Mouse (Mus musculus): Measurements from ENCODE around the gene Olfr222. TPM values are rescaled to one million over a fixed set of nuclear protein-coding genes. Genes with fewer than 3 reads are reported as not detected.

Gene Olfr222
- polyA plus RNA-seq, 1 experiment from 2014 or later = not detected

DNA sequence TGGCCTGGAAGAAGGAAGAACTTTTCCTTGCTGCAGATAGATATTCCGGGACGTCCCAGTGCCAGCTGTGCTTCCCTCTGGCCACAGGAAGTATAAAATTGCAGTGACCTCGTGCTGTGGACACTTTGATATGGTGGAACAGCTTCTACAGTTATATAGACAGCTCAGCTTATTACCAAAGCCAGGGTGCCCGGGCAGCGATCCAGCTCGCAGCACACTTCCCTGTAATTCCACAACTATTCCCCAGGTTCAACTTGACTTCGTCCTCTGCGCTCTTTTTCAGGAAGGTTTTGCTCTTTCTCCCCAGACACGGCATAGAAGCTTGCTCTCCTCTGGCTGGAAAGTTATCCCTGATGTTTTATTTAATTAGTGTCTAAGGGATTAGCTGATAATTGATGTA, 309 bp downstream of the Olfr222 start:
- no peak overlapping the region for H3K4me3 ChIP-seq
- H3K27me3 ChIP-seq (ENCODE audit: poor library complexity, severe bottlenecking) = peaks cover 6% of the 10 kb centered on the region; the same call in 1 of the 2 replicates
- no peak overlapping the region for H3K27ac ChIP-seq
- no peaks in the 10 kb centered on the region for H3K4me1 ChIP-seq
- no peak for DNase-seq (ENCODE audit: extremely low spot score, low spot score)
- no peaks in the 10 kb centered on the region for H3K36me3 ChIP-seq (replicated peaks)
- WGBS = 66% methylated on average over 9 of the region's 9 CpGs
- H3K9me3 ChIP-seq = no peaks in the 10 kb centered on the region

DNA sequence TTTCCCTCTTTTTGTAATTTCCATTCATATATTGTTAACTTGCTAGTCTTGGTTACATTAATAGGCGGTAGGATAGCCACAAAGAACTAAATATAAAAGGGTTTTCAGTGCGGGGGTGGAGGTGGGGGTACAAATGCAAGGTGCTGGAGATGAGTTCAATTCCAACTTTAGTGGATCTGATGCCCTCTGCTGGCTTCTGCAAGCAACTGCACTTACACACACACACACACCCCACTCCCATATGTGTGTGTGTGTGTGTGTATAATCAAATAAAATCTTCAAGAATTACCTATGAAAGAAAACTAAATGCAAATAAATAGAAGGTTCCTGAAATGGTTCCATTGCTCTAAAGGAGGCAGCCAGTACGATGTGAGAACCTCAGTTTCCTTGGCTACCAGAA, 6.7 kb downstream of the Olfr222 start:
- Histone ChIP-seq H3K4me1 (no peaks in the 10 kb centered on the region), H3K27ac (no peak overlapping the region), H3K9me3 (no peaks in the 10 kb centered on the region), H3K27me3 (ENCODE audit: poor library complexity, severe bottlenecking) (peaks cover 6% of the 10 kb centered on the region; the same call in 1 of the 2 replicates), H3K4me3 (no peak overlapping the region), H3K36me3 (replicated peaks) (no peaks in the 10 kb centered on the region)
- no peak for DNase-seq (ENCODE audit: extremely low spot score, low spot score)
- 66% methylated on average over 3 of the region's 3 CpGs for WGBS

DNA sequence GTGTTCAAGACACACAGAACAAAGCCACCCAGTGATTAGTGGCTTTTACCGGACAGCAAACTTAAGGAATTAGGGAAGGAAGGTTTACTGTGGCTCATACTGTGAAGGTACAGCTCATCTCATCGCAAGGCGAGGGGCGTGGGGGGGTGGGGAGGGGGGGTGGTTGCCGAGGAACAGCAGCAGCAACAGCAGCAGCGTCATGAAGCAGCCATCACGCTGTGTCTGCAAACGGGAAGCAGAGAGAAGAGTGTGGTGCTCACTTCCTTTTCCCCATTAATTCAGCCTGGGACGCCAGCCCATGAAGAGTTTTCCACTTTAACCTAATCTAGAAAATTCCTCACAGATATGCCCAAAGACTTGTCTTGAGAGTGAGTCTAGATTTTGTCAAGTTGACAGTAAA, 13.2 kb downstream of the Olfr222 start:
- Histone ChIP-seq H3K9me3 (no peaks in the 10 kb centered on the region), H3K4me3 (no peak overlapping the region), H3K27me3 (ENCODE audit: poor library complexity, severe bottlenecking) (no peaks in the 10 kb centered on the region), H3K4me1 (no peaks in the 10 kb centered on the region), H3K36me3 (replicated peaks) (no peaks in the 10 kb centered on the region), H3K27ac (no peak overlapping the region)
- no peak for DNase-seq (ENCODE audit: extremely low spot score, low spot score)
- 82% methylated on average over 9 of the region's 9 CpGs for WGBS

DNA sequence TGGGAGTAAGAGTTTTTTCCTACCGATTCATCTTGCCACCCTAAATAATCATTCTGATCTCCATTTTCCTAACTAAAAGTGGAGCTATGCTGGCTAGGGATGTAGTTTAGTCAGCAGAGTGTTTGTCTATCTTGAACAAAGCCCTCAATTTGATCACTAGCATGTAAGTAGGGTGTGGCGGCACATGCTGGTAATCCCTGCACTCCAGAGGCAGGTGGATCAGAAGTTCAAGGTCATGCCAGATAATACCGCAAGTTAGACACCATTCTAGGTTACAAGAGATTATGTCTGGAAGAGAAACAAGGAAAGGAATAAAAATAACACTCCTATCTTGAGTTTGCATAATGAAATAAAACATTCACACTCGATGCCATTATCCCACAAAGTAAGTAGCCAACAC, 13.7 kb downstream of the Olfr222 start:
- Histone ChIP-seq H3K27me3 (ENCODE audit: poor library complexity, severe bottlenecking) (no peaks in the 10 kb centered on the region), H3K9me3 (no peaks in the 10 kb centered on the region), H3K4me1 (no peaks in the 10 kb centered on the region), H3K27ac (no peak overlapping the region), H3K4me3 (no peak overlapping the region), H3K36me3 (replicated peaks) (no peaks in the 10 kb centered on the region)
- WGBS = 91% methylated on average over 4 of the region's 4 CpGs
- no peak for DNase-seq (ENCODE audit: extremely low spot score, low spot score)

DNA sequence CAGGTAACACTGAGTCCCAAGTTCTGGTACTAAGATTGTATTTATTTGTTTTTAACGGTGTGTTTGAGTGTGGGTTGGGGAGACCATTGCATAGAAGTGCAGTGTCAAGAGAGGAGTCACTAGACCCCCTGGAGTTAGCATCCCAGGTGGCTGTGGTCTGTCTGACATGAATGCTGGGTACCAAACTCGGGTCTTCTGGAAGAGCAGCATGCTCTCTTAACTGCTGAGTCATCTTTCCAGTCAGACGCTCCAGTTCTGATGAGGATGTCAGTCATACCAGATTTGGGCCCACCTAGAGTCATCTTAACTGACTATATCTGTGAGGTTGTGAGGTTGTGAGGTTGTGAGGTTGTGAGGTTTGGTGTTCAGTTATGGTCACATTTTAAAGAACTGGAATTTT, 15.1 kb downstream of the Olfr222 start:
- WGBS = 72% methylated on average over 3 of the region's 3 CpGs
- no peak overlapping the region for H3K27ac ChIP-seq
- H3K27me3 ChIP-seq (ENCODE audit: poor library complexity, severe bottlenecking) = no peaks in the 10 kb centered on the region
- H3K4me3 ChIP-seq = no peak overlapping the region
- DNase-seq (ENCODE audit: extremely low spot score, low spot score) = no peak
- H3K4me1 ChIP-seq = no peaks in the 10 kb centered on the region
- no peaks in the 10 kb centered on the region for H3K9me3 ChIP-seq
- H3K36me3 ChIP-seq (replicated peaks) = no peaks in the 10 kb centered on the region

DNA sequence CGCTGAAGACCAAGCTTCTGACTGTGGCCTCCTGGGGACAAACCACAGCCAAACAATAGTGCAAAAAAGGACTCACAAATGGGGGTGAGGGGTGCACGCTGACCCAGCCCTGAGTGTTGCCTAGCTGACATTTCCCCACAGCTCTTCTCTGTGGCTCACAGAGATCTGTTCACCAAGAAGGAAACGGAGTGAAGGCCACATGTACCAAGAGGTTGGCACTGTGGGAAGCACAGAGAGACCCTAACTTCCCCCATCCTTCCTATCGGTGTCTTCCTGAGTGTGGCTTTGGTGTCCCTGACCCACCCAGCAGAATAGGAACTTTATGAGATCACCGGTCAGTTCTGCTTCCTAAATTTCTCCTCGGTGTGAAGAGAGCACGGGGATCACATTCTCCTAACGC, 21.5 kb downstream of the Olfr222 start:
- Histone ChIP-seq H3K9me3 (no peaks in the 10 kb centered on the region), H3K4me1 (no peaks in the 10 kb centered on the region), H3K27me3 (ENCODE audit: poor library complexity, severe bottlenecking) (no peaks in the 10 kb centered on the region), H3K36me3 (replicated peaks) (no peaks in the 10 kb centered on the region), H3K4me3 (no peak overlapping the region), H3K27ac (no peak overlapping the region)
- DNase-seq (ENCODE audit: extremely low spot score, low spot score) = no peak
- WGBS = 81% methylated on average over 8 of the region's 8 CpGs

DNA sequence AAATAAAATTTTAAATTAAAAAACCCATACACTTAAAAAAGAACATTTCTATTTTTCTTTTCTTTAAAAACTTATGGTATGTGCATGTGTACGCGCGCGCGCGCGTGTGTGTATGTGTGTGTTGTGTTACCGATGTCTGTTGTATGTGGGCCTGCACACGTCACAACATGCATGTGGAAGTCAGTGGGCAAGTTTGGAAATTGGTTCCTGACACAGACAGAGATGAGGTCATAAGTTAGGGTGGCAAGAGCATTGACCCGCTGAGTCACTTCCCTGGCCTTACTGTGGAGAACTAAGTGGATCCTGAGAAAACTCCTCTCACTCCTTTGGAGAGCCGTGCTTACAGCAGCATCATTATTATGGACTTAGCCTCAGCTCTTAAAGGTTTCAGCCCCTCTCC, 21.9 kb downstream of the Olfr222 start:
- no peak overlapping the region for H3K27ac ChIP-seq
- no peak for DNase-seq (ENCODE audit: extremely low spot score, low spot score)
- H3K4me1 ChIP-seq = no peaks in the 10 kb centered on the region
- no peaks in the 10 kb centered on the region for H3K36me3 ChIP-seq (replicated peaks)
- no peaks in the 10 kb centered on the region for H3K27me3 ChIP-seq (ENCODE audit: poor library complexity, severe bottlenecking)
- WGBS = 94% methylated on average over 11 of the region's 11 CpGs
- no peak overlapping the region for H3K4me3 ChIP-seq
- H3K9me3 ChIP-seq = no peaks in the 10 kb centered on the region

DNA sequence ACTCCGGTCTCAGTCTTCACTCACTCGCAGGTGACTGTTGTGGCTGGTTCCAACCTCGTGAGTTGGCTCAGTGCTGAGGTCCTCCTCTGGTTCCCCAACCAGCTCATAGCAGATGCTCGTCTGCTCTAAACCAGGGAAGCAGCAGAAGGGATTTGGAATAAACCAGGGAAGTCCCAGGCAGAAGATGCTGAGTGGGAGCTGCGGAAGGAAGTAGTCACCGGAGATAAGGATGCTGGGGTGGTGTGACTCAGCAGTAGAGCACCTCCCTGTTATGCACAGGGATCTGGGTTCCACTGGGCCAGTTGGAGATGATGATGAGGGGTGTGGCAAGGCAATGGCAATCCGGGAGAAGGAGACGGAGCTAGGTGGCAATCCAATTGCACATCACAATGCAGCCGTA, 32.0 kb downstream of the Olfr222 start:
- H3K27ac ChIP-seq = no peak overlapping the region
- WGBS = 88% methylated on average over 9 of the region's 9 CpGs
- H3K9me3 ChIP-seq = no peaks in the 10 kb centered on the region
- H3K36me3 ChIP-seq (replicated peaks) = no peaks in the 10 kb centered on the region
- peaks cover 4% of the 10 kb centered on the region for H3K4me1 ChIP-seq
- no peak overlapping the region for H3K4me3 ChIP-seq
- H3K27me3 ChIP-seq (ENCODE audit: poor library complexity, severe bottlenecking) = no peaks in the 10 kb centered on the region
- DNase-seq (ENCODE audit: extremely low spot score, low spot score) = no peak

DNA sequence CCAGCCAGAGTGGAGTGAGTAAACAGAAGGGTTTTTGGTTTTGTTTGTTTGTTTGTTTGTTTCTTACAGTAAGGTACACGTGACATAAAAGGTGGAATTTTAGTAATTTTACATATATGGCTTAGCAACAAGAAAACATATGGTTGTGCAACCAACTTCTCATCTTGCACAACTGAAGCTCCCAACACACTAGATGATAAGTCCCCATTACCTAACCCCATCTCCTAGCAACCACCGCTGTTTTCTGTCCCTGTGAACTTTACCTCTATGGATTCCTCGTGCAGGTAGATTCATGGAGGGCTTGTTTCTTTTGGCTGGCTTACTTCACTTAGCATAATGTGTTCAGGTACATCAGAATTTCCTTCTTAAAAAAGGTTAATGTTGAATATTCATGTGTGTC, 32.7 kb downstream of the Olfr222 start:
- no peak overlapping the region for H3K27ac ChIP-seq
- 86% methylated on average over 3 of the region's 3 CpGs for WGBS
- H3K4me3 ChIP-seq = no peak overlapping the region
- H3K27me3 ChIP-seq (ENCODE audit: poor library complexity, severe bottlenecking) = no peaks in the 10 kb centered on the region
- no peaks in the 10 kb centered on the region for H3K9me3 ChIP-seq
- no peak for DNase-seq (ENCODE audit: extremely low spot score, low spot score)
- H3K4me1 ChIP-seq = peaks cover 7% of the 10 kb centered on the region
- no peaks in the 10 kb centered on the region for H3K36me3 ChIP-seq (replicated peaks)

DNA sequence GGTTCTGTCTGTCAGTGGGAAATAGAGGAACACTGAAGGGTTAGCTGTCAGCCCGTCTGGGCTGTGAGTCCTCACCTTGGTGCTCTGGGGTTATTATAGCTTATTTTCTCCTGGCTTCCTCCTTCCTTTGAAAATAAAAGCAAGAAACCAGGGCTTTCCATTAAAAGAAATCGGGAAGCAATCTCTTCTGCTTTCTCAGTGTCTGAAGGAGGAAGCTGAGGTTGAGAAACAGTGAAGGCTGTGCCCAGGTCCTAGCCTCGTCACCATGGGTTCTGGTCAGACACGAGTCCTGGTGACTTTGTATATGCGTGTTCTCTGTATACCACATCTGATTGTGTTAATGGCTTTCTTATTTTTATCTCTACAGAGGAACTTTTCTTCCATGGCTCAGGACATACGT, 33.6 kb downstream of the Olfr222 start:
- Histone ChIP-seq H3K27ac (no peak overlapping the region), H3K9me3 (no peaks in the 10 kb centered on the region), H3K36me3 (replicated peaks) (no peaks in the 10 kb centered on the region), H3K4me3 (no peak overlapping the region), H3K27me3 (ENCODE audit: poor library complexity, severe bottlenecking) (no peaks in the 10 kb centered on the region), H3K4me1 (peaks cover 9% of the 10 kb centered on the region)
- DNase-seq (ENCODE audit: extremely low spot score, low spot score) = no peak
- WGBS = 85% methylated on average over 6 of the region's 6 CpGs

DNA sequence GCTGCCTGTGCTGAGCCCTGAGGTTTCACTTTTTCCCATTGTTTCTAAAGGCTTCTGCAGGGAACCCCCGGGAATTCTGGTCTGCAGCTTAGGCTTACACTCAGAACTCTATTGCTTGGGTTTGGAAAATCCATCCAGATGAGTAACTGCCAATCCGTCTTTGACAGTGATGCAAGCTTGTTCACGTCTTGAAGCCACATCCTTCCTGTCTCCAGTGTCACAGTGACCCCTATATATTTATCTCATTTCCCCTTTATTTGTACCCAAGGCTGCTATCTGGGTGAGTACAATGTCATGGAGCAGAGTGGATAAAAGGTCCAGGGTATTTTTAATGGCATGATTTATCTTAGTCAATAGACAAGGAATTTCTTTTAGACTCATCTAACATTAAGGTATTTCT, 34.7 kb downstream of the Olfr222 start, which contains the start of gene Nlrp3:
Gene Nlrp3 (plus strand): TSS at position 245 of the 400 bp plus-strand sequence.
- Histone ChIP-seq H3K9me3 (0 out of 2 replicates have a peak, but pooled peaks cover 2% of the 10 kb centered on the region), H3K36me3 (replicated peaks) (no peaks in the 10 kb centered on the region)
- WGBS = 44% methylated on average over 3 of the region's 3 CpGs

DNA sequence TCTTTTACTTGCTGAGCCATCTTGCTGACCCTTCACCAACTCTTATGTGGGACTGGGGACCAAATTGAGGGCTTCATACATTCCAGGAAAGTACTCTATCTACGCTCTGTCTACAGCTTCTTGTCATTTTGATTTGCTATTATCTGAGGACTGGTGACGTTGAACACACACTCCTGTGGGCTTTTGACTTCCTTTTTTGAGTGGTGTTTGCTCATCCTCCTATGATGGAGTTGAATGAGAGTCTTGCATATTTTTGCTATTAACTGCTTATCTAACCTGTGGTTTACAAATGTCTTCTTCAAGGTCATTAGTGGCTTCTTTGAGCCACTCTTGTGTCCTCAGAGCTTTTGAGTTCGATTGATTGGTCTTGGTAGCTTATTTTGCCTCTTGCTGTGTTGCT, 35.9 kb downstream of the Olfr222 start:
- Histone ChIP-seq H3K4me1 (peaks cover 9% of the 10 kb centered on the region), H3K27me3 (ENCODE audit: poor library complexity, severe bottlenecking) (no peaks in the 10 kb centered on the region), H3K9me3 (0 out of 2 replicates have a peak, but pooled peaks cover 2% of the 10 kb centered on the region), H3K4me3 (no peak overlapping the region), H3K27ac (no peak overlapping the region), H3K36me3 (replicated peaks) (no peaks in the 10 kb centered on the region)
- 88% methylated on average over 3 of the region's 3 CpGs for WGBS
- DNase-seq (ENCODE audit: extremely low spot score, low spot score) = no peak

More for the DNA sequence above, 34.7 kb downstream of the Olfr222 start, which contains the start of gene Nlrp3:
- Histone ChIP-seq H3K4me1 (peaks cover 9% of the 10 kb centered on the region), H3K27me3 (ENCODE audit: poor library complexity, severe bottlenecking) (no peaks in the 10 kb centered on the region), H3K4me3 (no peak within 1 kb of the TSS), H3K27ac (no peak within 1 kb of the TSS)
- no peak for DNase-seq (ENCODE audit: extremely low spot score, low spot score)

DNA sequence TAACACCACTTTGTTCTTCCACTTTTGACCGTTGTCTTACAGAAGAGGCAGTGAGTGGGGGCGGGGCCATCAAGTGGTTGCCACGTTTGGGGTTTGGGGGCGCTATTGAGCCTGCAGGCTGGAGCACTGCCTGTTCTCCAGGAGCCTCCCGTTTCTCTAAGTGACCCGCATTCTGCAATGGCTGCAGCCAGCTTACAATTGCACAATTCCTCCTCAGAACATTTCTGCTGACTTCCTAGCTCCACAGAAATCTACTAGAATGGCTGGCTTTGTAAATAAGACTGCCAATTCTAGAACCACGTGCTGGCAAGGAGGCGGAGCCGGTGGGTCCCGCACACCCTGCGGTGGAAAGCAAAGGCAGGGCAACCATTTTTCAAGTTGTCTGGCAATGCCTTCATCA, 37.6 kb downstream of the Olfr222 start:
- DNase-seq (ENCODE audit: extremely low spot score, low spot score) = no peak
- Histone ChIP-seq H3K27me3 (ENCODE audit: poor library complexity, severe bottlenecking) (no peaks in the 10 kb centered on the region), H3K4me3 (no peak overlapping the region), H3K9me3 (0 out of 2 replicates have a peak, but pooled peaks cover 2% of the 10 kb centered on the region), H3K4me1 (peaks cover 9% of the 10 kb centered on the region), H3K36me3 (replicated peaks) (no peaks in the 10 kb centered on the region), H3K27ac (no peak overlapping the region)
- WGBS = 53% methylated on average over 11 of the region's 11 CpGs

Data from forebrain, embryonic 10.5 days (tissue).